Mouse (Mus musculus) testis, adult 2 months (tissue): ENCODE data around the gene Grpr. TPM values are rescaled to one million over a fixed set of nuclear protein-coding genes. Genes with fewer than 3 reads are reported as not detected.

Experiments used
- H3K27ac ChIP-seq: fragments of 200-500 bp; 2 replicates; pipeline ENCODE4 v1.5.1; 2012; ENCODE audit warnings: low read depth, low read length; ENCODE audit not compliant: control insufficient read depth, insufficient read depth
- H3K27me3 ChIP-seq: fragments of 200-500 bp; 2 replicates; pipeline ENCODE4 v1.6.1; 2012; ENCODE audit warnings: mild to moderate bottlenecking, low read length, moderate library complexity; ENCODE audit not compliant: control insufficient read depth, insufficient read depth
- H3K36me3 ChIP-seq: fragments of 200-500 bp; 2 replicates; pipeline ENCODE4 v1.6.1; 2012; ENCODE audit warnings: mild to moderate bottlenecking, low read length; ENCODE audit not compliant: control insufficient read depth, insufficient read depth
- H3K4me1 ChIP-seq: fragments of 200-500 bp; 2 replicates; pipeline ENCODE4 v1.6.1; 2012; ENCODE audit warnings: low read length; ENCODE audit not compliant: control insufficient read depth, insufficient read depth
- H3K4me3 ChIP-seq: fragments of 200-500 bp; 2 replicates; pipeline ENCODE4 v1.5.1; 2012; ENCODE audit warnings: low read depth, mild to moderate bottlenecking, low read length, moderate library complexity, mixed read lengths; ENCODE audit not compliant: control insufficient read depth
- CTCF ChIP-seq: fragments of 200-500 bp; IDR thresholded peaks from 2 replicates; pipeline ENCODE4 v1.5.1; 2012; ENCODE audit warnings: low read depth, mild to moderate bottlenecking, inconsistent platforms, low read length, moderate library complexity; ENCODE audit not compliant: control insufficient read depth, insufficient read depth, insufficient replicate concordance
- POLR2A ChIP-seq: fragments of 200-500 bp; IDR thresholded peaks from 2 replicates; pipeline ENCODE4 v1.6.1; 2012; ENCODE audit warnings: low read depth, mild to moderate bottlenecking, inconsistent platforms, low read length, moderate library complexity; ENCODE audit not compliant: control insufficient read depth
- polyA plus RNA-seq: library from polyadenylated mRNA; depleted of rRNA; stranded (reverse); fragments of >200 nt; gene quantifications from 2 replicates; pipeline ENCODE4 v1.2.3, GENCODE M21; 2012; rRNA removed

Grpr gene
- not detected in 2 replicates for polyA plus RNA-seq

GRCm38 (mm10) chrX:163549666-163550065 is at the start of gene Grpr:
Gene Grpr (minus strand): TSS chrX:163549677.
- TF ChIP-seq CTCF (no peak), POLR2A (no peak)
- Histone ChIP-seq H3K4me3 (no peak within 1 kb of the TSS), H3K27ac (no peak within 1 kb of the TSS), H3K36me3 (no peaks in the 10 kb centered on the region), H3K4me1 (no peaks in the 10 kb centered on the region), H3K27me3 (no peaks in the 10 kb centered on the region)

- no peaks in the 10 kb centered on the region for H3K36me3 ChIP-seq
- no peaks in the 10 kb centered on the region for H3K4me1 ChIP-seq
- no peak for TF ChIP-seq POLR2A
- no peak for TF ChIP-seq CTCF
- no peak overlapping the region for H3K4me3 ChIP-seq
- H3K27ac ChIP-seq, result no peak overlapping the region
- H3K27me3 ChIP-seq, result no peaks in the 10 kb centered on the region
These were observed 11.0 kb upstream of the Grpr start for GRCm38 (mm10) chrX:163560521-163560920.

- Histone ChIP-seq H3K27ac (no peak overlapping the region), H3K27me3 (no peaks in the 10 kb centered on the region), H3K4me3 (no peak overlapping the region), H3K4me1 (no peaks in the 10 kb centered on the region), H3K36me3 (no peaks in the 10 kb centered on the region)
- TF ChIP-seq CTCF (no peak), POLR2A (no peak)
These were observed 2.4 kb downstream of the Grpr start for GRCm38 (mm10) chrX:163547042-163547441.

- no peak overlapping the region for H3K4me3 ChIP-seq
- H3K4me1 ChIP-seq, result no peaks in the 10 kb centered on the region
- no peaks in the 10 kb centered on the region for H3K36me3 ChIP-seq
- TF ChIP-seq CTCF, result no peak
- TF ChIP-seq POLR2A, result no peak
- no peaks in the 10 kb centered on the region for H3K27me3 ChIP-seq
- H3K27ac ChIP-seq, result no peak overlapping the region
These were observed 16.6 kb downstream of the Grpr start for GRCm38 (mm10) chrX:163532836-163533235.

- Histone ChIP-seq H3K36me3 (no peaks in the 10 kb centered on the region), H3K4me1 (no peaks in the 10 kb centered on the region), H3K4me3 (no peak overlapping the region), H3K27me3 (no peaks in the 10 kb centered on the region), H3K27ac (no peak overlapping the region)
- TF ChIP-seq POLR2A (no peak), CTCF (no peak)
These were observed 30.4 kb downstream of the Grpr start for GRCm38 (mm10) chrX:163518963-163519541.

GRCm38 (mm10) chrX:163511766-163512165 is 37.7 kb downstream of the Grpr start:
- Histone ChIP-seq H3K4me3 (no peak overlapping the region), H3K27ac (no peak overlapping the region), H3K4me1 (no peaks in the 10 kb centered on the region), H3K36me3 (no peaks in the 10 kb centered on the region), H3K27me3 (no peaks in the 10 kb centered on the region)
- TF ChIP-seq CTCF (no peak), POLR2A (no peak)

- Histone ChIP-seq H3K4me3 (no peak overlapping the region), H3K27ac (no peak overlapping the region), H3K4me1 (no peaks in the 10 kb centered on the region), H3K36me3 (no peaks in the 10 kb centered on the region), H3K27me3 (no peaks in the 10 kb centered on the region)
- TF ChIP-seq POLR2A, result no peak
- no peak for TF ChIP-seq CTCF
These were observed 47.4 kb downstream of the Grpr start for GRCm38 (mm10) chrX:163502088-163502487.

Other genes with a start within 250 kb of the Grpr start
- gene Rnf138rt1, start 211.7 kb upstream of the Grpr start, polyA plus RNA-seq, result 31.8 and 33.1 TPM in 2 replicates